Mouse (Mus musculus): ENCODE measurements around the gene Axin2. TPM values are rescaled to one million over a fixed set of nuclear protein-coding genes. Genes with fewer than 3 reads are reported as not detected.
"Not testable (repeated sequence)": the region's sequence is repeated elsewhere in the genome, so short reads cannot be mapped to it uniquely, and the experiment has no call there.

Gene Axin2
- polyA plus RNA-seq (2015; fragmentation: Nextera tagmentation; extraction: Ambion mirVana), result 13.2 and 13.5 TPM in 2 replicates

- peak; percentile 93 for ATAC-seq (replicated peaks)
- peak within 1 kb of the TSS; percentile 96 for H3K9ac ChIP-seq
- H3K27ac ChIP-seq, result peak within 1 kb of the TSS; percentile 98
- WGBS, result under 1% methylated on average over 46 of the region's 53 CpGs
- peaks cover 58% of the 10 kb centered on the region for H3K4me1 ChIP-seq
- no peaks in the 10 kb centered on the region for H3K27me3 ChIP-seq (replicated peaks)
- peak within 1 kb of the TSS; percentile 74 for H3K4me3 ChIP-seq
- peak within 1 kb of the TSS; percentile 94 for H3K4me2 ChIP-seq
- H3K9me3 ChIP-seq, result no peaks in the 10 kb centered on the region
- H3K36me3 ChIP-seq (replicated peaks), result no peaks in the 10 kb centered on the region
These were observed at the start of gene Axin2 for GRCm38 (mm10) chr11:108920158-108920635. Gene Axin2 (plus strand): TSS chr11:108920349.

- WGBS, result 96% methylated on average over 1 of the region's 1 CpGs
- not testable (repeated sequence) for H3K4me1 ChIP-seq; H3K27me3 ChIP-seq (replicated peaks); H3K27ac ChIP-seq; ATAC-seq (replicated peaks); H3K4me2 ChIP-seq; H3K4me3 ChIP-seq; H3K36me3 ChIP-seq (replicated peaks); H3K9me3 ChIP-seq; H3K9ac ChIP-seq
These were observed 48.9 kb upstream of the Axin2 start for GRCm38 (mm10) chr11:108871284-108871683.

- Histone ChIP-seq H3K27me3 (replicated peaks) (no peaks in the 10 kb centered on the region), H3K36me3 (replicated peaks) (no peaks in the 10 kb centered on the region), H3K9me3 (no peaks in the 10 kb centered on the region), H3K27ac (no peak overlapping the region), H3K4me1 (no peaks in the 10 kb centered on the region), H3K4me3 (no peak overlapping the region), H3K9ac (no peak overlapping the region), H3K4me2 (no peak overlapping the region)
- WGBS, result 87% methylated on average over 3 of the region's 3 CpGs
- no peak for ATAC-seq (replicated peaks)
These were observed 48.4 kb upstream of the Axin2 start for GRCm38 (mm10) chr11:108871748-108872147.

GRCm38 (mm10) chr11:108876633-108877205 lies 43.4 kb upstream of the Axin2 start:
- no peak for ATAC-seq (replicated peaks)
- no peak overlapping the region for H3K4me2 ChIP-seq
- H3K4me1 ChIP-seq, result no peaks in the 10 kb centered on the region
- H3K4me3 ChIP-seq, result no peak overlapping the region
- no peak overlapping the region for H3K9ac ChIP-seq
- WGBS, result 91% methylated on average over 7 of the region's 7 CpGs
- no peaks in the 10 kb centered on the region for H3K27me3 ChIP-seq (replicated peaks)
- no peaks in the 10 kb centered on the region for H3K36me3 ChIP-seq (replicated peaks)
- no peak overlapping the region for H3K27ac ChIP-seq
- H3K9me3 ChIP-seq, result no peaks in the 10 kb centered on the region

GRCm38 (mm10) chr11:108877520-108877919 lies 42.6 kb upstream of the Axin2 start:
- Histone ChIP-seq H3K27me3 (replicated peaks) (no peaks in the 10 kb centered on the region), H3K4me3 (no peak overlapping the region), H3K4me1 (no peaks in the 10 kb centered on the region), H3K9ac (no peak overlapping the region), H3K9me3 (no peaks in the 10 kb centered on the region), H3K4me2 (no peak overlapping the region), H3K36me3 (replicated peaks) (no peaks in the 10 kb centered on the region), H3K27ac (no peak overlapping the region)
- WGBS, result 78% methylated on average over 5 of the region's 5 CpGs
- ATAC-seq (replicated peaks), result no peak

- WGBS, result 90% methylated on average over 4 of the region's 4 CpGs
- no peaks in the 10 kb centered on the region for H3K9me3 ChIP-seq
These were observed 39.6 kb upstream of the Axin2 start for GRCm38 (mm10) chr11:108880546-108880945.

GRCm38 (mm10) chr11:108881662-108882061 lies 38.5 kb upstream of the Axin2 start:
- H3K9ac ChIP-seq, result no peak overlapping the region
- H3K27ac ChIP-seq, result no peak overlapping the region
- no peaks in the 10 kb centered on the region for H3K9me3 ChIP-seq
- H3K36me3 ChIP-seq (replicated peaks), result no peaks in the 10 kb centered on the region
- H3K27me3 ChIP-seq (replicated peaks), result no peaks in the 10 kb centered on the region
- H3K4me1 ChIP-seq, result peaks cover 5% of the 10 kb centered on the region; the same call in 1 of the 2 replicates
- ATAC-seq (replicated peaks), result no peak
- no peak overlapping the region for H3K4me2 ChIP-seq
- 88% methylated on average over 5 of the region's 5 CpGs for WGBS
- no peak overlapping the region for H3K4me3 ChIP-seq

More at GRCm38 (mm10) chr11:108880546-108880945, 39.6 kb upstream of the Axin2 start:
- H3K27ac ChIP-seq, result no peak overlapping the region
- no peak overlapping the region for H3K4me3 ChIP-seq
- H3K9ac ChIP-seq, result no peak overlapping the region
- no peak overlapping the region for H3K4me2 ChIP-seq
- peaks cover 4% of the 10 kb centered on the region; the same call in 1 of the 2 replicates for H3K4me1 ChIP-seq
- no peaks in the 10 kb centered on the region for H3K36me3 ChIP-seq (replicated peaks)
- no peak for ATAC-seq (replicated peaks)
- no peaks in the 10 kb centered on the region for H3K27me3 ChIP-seq (replicated peaks)

GRCm38 (mm10) chr11:108885276-108885896 lies 34.8 kb upstream of the Axin2 start:
- Histone ChIP-seq H3K9me3 (no peaks in the 10 kb centered on the region), H3K27me3 (replicated peaks) (no peaks in the 10 kb centered on the region), H3K9ac (no peak overlapping the region), H3K4me1 (peaks cover 17% of the 10 kb centered on the region), H3K36me3 (replicated peaks) (no peaks in the 10 kb centered on the region), H3K4me2 (no peak overlapping the region), H3K27ac (0 out of 2 replicates have a peak overlapping the region, but pooled peaks have one; percentile 32), H3K4me3 (no peak overlapping the region)
- no peak for ATAC-seq (replicated peaks)
- WGBS, result 17% methylated on average over 19 of the region's 19 CpGs

- ATAC-seq (replicated peaks), result no peak
- no peaks in the 10 kb centered on the region for H3K27me3 ChIP-seq (replicated peaks)
- H3K4me1 ChIP-seq, result peaks cover 24% of the 10 kb centered on the region
- no peak overlapping the region for H3K27ac ChIP-seq
- no peak overlapping the region for H3K4me3 ChIP-seq
- 50% methylated on average over 8 of the region's 8 CpGs for WGBS
- H3K36me3 ChIP-seq (replicated peaks), result no peaks in the 10 kb centered on the region
- no peak overlapping the region for H3K9ac ChIP-seq
- no peaks in the 10 kb centered on the region for H3K9me3 ChIP-seq
- H3K4me2 ChIP-seq, result no peak overlapping the region
These were observed 34.1 kb upstream of the Axin2 start for GRCm38 (mm10) chr11:108886060-108886459.

GRCm38 (mm10) chr11:108889121-108889520 lies 31.0 kb upstream of the Axin2 start:
- Histone ChIP-seq H3K4me3 (no peak overlapping the region), H3K27me3 (replicated peaks) (no peaks in the 10 kb centered on the region), H3K9me3 (no peaks in the 10 kb centered on the region), H3K4me1 (peaks cover 48% of the 10 kb centered on the region), H3K36me3 (replicated peaks) (no peaks in the 10 kb centered on the region), H3K27ac (no peak overlapping the region), H3K4me2 (no peak overlapping the region), H3K9ac (no peak overlapping the region)
- ATAC-seq (replicated peaks), result no peak
- WGBS, result 57% methylated on average over 11 of the region's 11 CpGs

GRCm38 (mm10) chr11:108890544-108890943 lies 29.6 kb upstream of the Axin2 start:
- peak overlapping the region; percentile 69 for H3K27ac ChIP-seq
- H3K4me3 ChIP-seq, result peak overlapping the region; percentile 28
- ATAC-seq (replicated peaks), result no peak; the same call in 1 of the 2 replicates
- H3K27me3 ChIP-seq (replicated peaks), result no peaks in the 10 kb centered on the region
- 6% methylated on average over 16 of the region's 16 CpGs for WGBS
- no peaks in the 10 kb centered on the region for H3K36me3 ChIP-seq (replicated peaks)
- H3K4me2 ChIP-seq, result peak overlapping the region; percentile 55
- peak overlapping the region; percentile 22 for H3K9ac ChIP-seq
- H3K4me1 ChIP-seq, result peaks cover 46% of the 10 kb centered on the region
- H3K9me3 ChIP-seq, result no peaks in the 10 kb centered on the region

- Histone ChIP-seq H3K4me2 (peak overlapping the region; percentile 55), H3K27me3 (replicated peaks) (no peaks in the 10 kb centered on the region), H3K36me3 (replicated peaks) (no peaks in the 10 kb centered on the region), H3K4me3 (peak overlapping the region; percentile 28), H3K27ac (peak overlapping the region; percentile 69), H3K9me3 (no peaks in the 10 kb centered on the region), H3K9ac (no peak overlapping the region), H3K4me1 (peaks cover 45% of the 10 kb centered on the region)
- WGBS, result 2% methylated on average over 17 of the region's 17 CpGs
- peak; percentile 89 for ATAC-seq (replicated peaks)
These were observed 28.9 kb upstream of the Axin2 start for GRCm38 (mm10) chr11:108891111-108891870.
